Mouse (Mus musculus) lung, postnatal 0 days (tissue): ENCODE results near the gene Lrrc27.

ENCODE experiments used
- CTCF ChIP-seq: IDR thresholded peaks from 2 replicates; pipeline ENCODE4 v1.5.1; 2016; ENCODE audit warnings: antibody characterized with exemption, mild to moderate bottlenecking
- EP300 ChIP-seq: IDR thresholded peaks from 2 replicates; pipeline ENCODE4 v1.6.1; 2016; ENCODE audit warnings: antibody characterized with exemption, mild to moderate bottlenecking, control low read depth

DNA sequence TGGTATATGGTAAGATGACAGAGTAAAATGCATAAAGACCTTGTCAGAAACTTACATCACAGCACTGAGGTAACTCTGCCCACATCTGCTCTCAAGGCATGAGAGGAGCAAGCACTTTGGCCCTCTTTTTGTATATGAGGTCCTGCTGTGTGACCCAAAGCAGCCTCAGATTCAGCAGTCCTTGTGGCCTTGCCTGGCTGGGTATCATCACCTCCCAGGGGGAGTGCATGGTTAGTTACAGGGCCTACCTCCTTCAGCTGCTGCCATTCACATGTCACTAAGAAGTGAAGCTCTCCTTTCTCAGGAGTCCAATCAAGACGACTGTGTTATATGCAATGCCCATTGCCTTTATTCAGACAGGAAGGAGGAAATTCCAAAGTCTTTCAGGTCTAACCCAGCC is 2.7 kb downstream of the Lrrc27 start:
- TF ChIP-seq EP300: no peak
- no peak for TF ChIP-seq CTCF
